Mouse (Mus musculus) midbrain, embryonic 14.5 days (tissue): ENCODE data around the gene Igsf6. TPM values are rescaled to one million over a fixed set of nuclear protein-coding genes. Genes with fewer than 3 reads are reported as not detected.

Experiments used
- ATAC-seq: fragments of 200-750 bp; cut with Nextera tagmentation; 2 replicates; pipeline ENCODE4 v1.8.0; 2017; ENCODE audit warnings: moderate number of reproducible peaks, moderate library complexity; ENCODE audit not compliant: low FRiP score, low TSS enrichment
- DNase-seq: peaks from one replicate; pipeline ENCODE4 v3.0.0-alpha.2; 2015
- H3K27ac ChIP-seq: fragments of 300-500 bp; sonication (generic); replicated peaks from 2 replicates; pipeline ENCODE4 v1.5.1; 2014; ENCODE audit warnings: mild to moderate bottlenecking, low read depth, low read length, moderate library complexity
- H3K27me3 ChIP-seq: fragments of 300-500 bp; sonication (generic); 2 replicates; pipeline ENCODE4 v1.6.1; 2014; ENCODE audit warnings: low read length, control low read depth, mixed read lengths; ENCODE audit not compliant: control insufficient read depth, insufficient read depth
- H3K36me3 ChIP-seq: fragments of 300-500 bp; sonication (generic); 2 replicates; pipeline ENCODE4 v1.6.1; 2014; ENCODE audit warnings: low read length, control low read depth; ENCODE audit not compliant: control insufficient read depth, insufficient read depth
- H3K4me1 ChIP-seq: fragments of 300-500 bp; sonication (generic); 2 replicates; pipeline ENCODE4 v1.6.1; 2014; ENCODE audit warnings: mild to moderate bottlenecking, antibody characterized with exemption, low read length, control low read depth; ENCODE audit not compliant: control insufficient read depth, insufficient read depth
- H3K4me2 ChIP-seq: fragments of 300-500 bp; sonication (generic); 2 replicates; pipeline ENCODE4 v1.6.1; 2014; ENCODE audit warnings: mild to moderate bottlenecking, low read length, moderate library complexity
- H3K4me3 ChIP-seq: fragments of 300-500 bp; sonication (generic); replicated peaks from 2 replicates; pipeline ENCODE4 v1.5.1; 2014; ENCODE audit warnings: low read depth, low read length
- H3K9ac ChIP-seq: fragments of 300-500 bp; sonication (generic); replicated peaks from 2 replicates; pipeline ENCODE4 v1.6.1; 2014; ENCODE audit warnings: mild to moderate bottlenecking, low read length, moderate library complexity
- H3K9me3 ChIP-seq: fragments of 300-500 bp; sonication (generic); 2 replicates; pipeline ENCODE4 v1.6.1; 2016; ENCODE audit warnings: low read length, control low read depth, mixed read lengths; ENCODE audit not compliant: control insufficient read depth
- WGBS: fragments of 180-500 bp; shearing (Covaris S2); extraction: QIAGEN DNeasy Blood & Tissue Kit; methylation state at CpG from one replicate; pipeline ENCODE4 v1.1.7; 2014; 5-methylcytosine and 5-hydroxymethylcytosine counted together
- polyA plus RNA-seq: library from polyadenylated mRNA; unstranded; fragments of >200 nt; fragmentation: Nextera tagmentation; extraction: Ambion mirVana; gene quantifications from 2 replicates; pipeline ENCODE4 v1.2.1, GENCODE M21; 2014

Gene Igsf6
- polyA plus RNA-seq, 1 experiment from 2014 or later = 1.4 TPM

DNA sequence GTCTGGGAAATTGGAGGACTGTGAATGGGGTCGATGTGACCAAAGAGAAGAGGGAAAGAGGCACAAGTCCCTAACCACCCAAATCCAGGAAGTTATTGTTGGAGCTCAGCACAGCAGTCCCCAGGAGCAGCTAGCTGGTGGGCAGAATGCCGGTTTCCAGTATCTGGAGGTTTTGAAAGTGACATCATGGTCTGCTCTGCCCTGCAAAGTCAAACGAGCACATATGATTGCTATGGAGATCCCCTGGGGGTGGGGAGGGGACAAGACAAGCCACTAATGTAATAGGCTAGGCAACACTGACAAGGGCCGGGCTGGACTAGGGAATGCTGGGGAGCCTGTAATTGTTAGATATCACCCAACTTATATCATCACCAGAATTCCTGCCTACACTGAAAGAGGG, 11.1 kb upstream of the Igsf6 start:
- ATAC-seq (no peak), DNase-seq (peak; percentile 36)
- Histone ChIP-seq H3K9me3 (no peaks in the 10 kb centered on the region), H3K27ac (no peak overlapping the region), H3K9ac (no peak overlapping the region), H3K36me3 (no peaks in the 10 kb centered on the region), H3K4me1 (no peaks in the 10 kb centered on the region), H3K4me3 (no peak overlapping the region), H3K4me2 (no peak overlapping the region), H3K27me3 (no peaks in the 10 kb centered on the region)
- 25% methylated on average over 4 of the region's 4 CpGs for WGBS

DNA sequence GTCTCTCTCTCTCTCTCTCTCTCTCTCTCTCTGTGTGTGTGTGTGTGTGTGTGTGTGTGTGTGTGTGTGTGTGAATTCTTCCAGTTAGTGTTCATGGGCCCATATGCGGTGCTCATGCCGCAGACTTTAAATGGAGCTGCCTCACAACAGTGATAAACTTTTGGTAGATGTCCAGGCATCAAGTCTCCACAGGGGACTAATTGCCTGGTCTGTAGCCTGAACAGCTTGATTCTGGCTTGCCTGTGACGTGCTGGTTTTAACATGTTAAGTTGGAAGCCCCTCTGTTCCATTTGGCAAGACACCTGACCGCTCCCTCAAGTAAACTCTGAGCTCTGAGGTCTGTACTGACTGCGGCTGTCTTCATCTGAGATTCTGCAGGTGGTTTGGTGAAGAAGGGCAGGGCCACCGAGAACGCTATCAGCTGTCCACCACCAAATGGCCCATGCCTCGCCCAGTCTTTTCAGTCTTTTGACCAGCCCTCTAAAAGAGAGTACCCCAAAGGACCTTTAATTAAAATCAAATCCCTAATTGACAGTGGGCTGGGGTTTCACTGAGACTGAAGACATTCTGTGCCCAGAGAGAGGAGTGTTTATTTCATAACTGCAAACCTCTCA, 10.6 kb upstream of the Igsf6 start:
- Histone ChIP-seq H3K4me3 (no peak overlapping the region), H3K9ac (no peak overlapping the region), H3K4me1 (no peaks in the 10 kb centered on the region), H3K27me3 (no peaks in the 10 kb centered on the region), H3K27ac (no peak overlapping the region), H3K9me3 (no peaks in the 10 kb centered on the region), H3K36me3 (no peaks in the 10 kb centered on the region), H3K4me2 (no peak overlapping the region)
- DNase-seq = no peak
- ATAC-seq = no peak
- WGBS = 76% methylated on average over 8 of the region's 8 CpGs

DNA sequence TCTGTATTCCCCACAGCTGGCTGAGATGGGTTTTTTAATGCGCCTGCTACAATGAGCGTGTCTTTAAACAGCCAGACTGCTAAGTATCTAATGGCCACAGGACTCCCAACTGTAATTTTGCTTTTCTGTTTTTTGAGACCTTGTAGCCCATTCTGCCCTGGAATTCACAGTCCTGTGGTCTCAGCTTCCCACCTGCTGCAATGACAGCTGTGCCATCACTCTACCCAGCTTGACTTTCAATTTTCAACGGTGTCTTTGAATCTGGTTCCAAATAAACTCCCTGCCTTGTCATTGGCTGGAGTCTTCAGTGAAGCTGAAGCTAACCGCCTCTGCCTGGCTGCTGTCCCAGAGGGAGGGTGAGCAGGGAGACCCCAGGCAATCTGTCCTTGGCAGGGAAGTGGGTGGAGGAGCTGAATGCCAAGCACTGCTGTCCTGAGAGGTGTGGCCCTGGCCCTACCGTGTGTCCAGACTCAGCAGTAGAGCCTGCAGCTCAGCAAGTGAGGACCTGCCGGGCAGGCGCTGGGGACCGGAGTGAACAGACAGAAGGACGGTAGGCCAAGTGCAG, 8.7 kb upstream of the Igsf6 start:
- Histone ChIP-seq H3K4me1 (no peaks in the 10 kb centered on the region), H3K27me3 (no peaks in the 10 kb centered on the region), H3K9ac (no peak overlapping the region), H3K4me3 (no peak overlapping the region), H3K9me3 (no peaks in the 10 kb centered on the region), H3K27ac (no peak overlapping the region), H3K36me3 (peaks cover 2% of the 10 kb centered on the region), H3K4me2 (no peak overlapping the region)
- 72% methylated on average over 9 of the region's 9 CpGs for whole genome bisulfite sequencing
- peak; percentile 39 for DNase-seq
- no peak for ATAC-seq

- Histone ChIP-seq H3K9ac (no peak overlapping the region), H3K27me3 (no peaks in the 10 kb centered on the region), H3K4me1 (no peaks in the 10 kb centered on the region), H3K4me2 (no peak overlapping the region), H3K4me3 (no peak overlapping the region), H3K27ac (no peak overlapping the region), H3K9me3 (no peaks in the 10 kb centered on the region), H3K36me3 (peaks cover 13% of the 10 kb centered on the region)
- 90% methylated on average over 2 of the region's 2 CpGs for WGBS
- DNase-seq = no peak
- ATAC-seq = no peak
These were observed 7.4 kb upstream of the Igsf6 start for GRCm38 (mm10) chr7:121081816-121082215.

- WGBS = 93% methylated on average over 4 of the region's 4 CpGs
- Histone ChIP-seq H3K36me3 (peaks cover 17% of the 10 kb centered on the region), H3K4me1 (no peaks in the 10 kb centered on the region), H3K27ac (no peak within 1 kb of the TSS), H3K27me3 (no peaks in the 10 kb centered on the region), H3K4me2 (no peak within 1 kb of the TSS), H3K9me3 (no peaks in the 10 kb centered on the region), H3K4me3 (no peak within 1 kb of the TSS), H3K9ac (no peak within 1 kb of the TSS)
- ATAC-seq (no peak), DNase-seq (no peak)
These were observed 7.0 kb upstream of the Igsf6 start, which contains the start of gene Otoa for GRCm38 (mm10) chr7:121081350-121081749. Gene Otoa (plus strand): TSS chr7:121081650.

GRCm38 (mm10) chr7:121077829-121078228, 3.5 kb upstream of the Igsf6 start:
- peak; percentile 62; the same call in 1 of the 2 replicates for ATAC-seq
- no peaks in the 10 kb centered on the region for H3K9me3 ChIP-seq
- no peak overlapping the region for H3K9ac ChIP-seq
- H3K4me3 ChIP-seq = no peak overlapping the region
- H3K27ac ChIP-seq = peak overlapping the region; percentile 52; the same call in 1 of the 2 replicates
- peak; percentile 91 for DNase-seq
- H3K27me3 ChIP-seq = no peaks in the 10 kb centered on the region
- H3K4me1 ChIP-seq = no peaks in the 10 kb centered on the region
- peaks cover 34% of the 10 kb centered on the region for H3K36me3 ChIP-seq
- H3K4me2 ChIP-seq = no peak overlapping the region
- WGBS = 6% methylated on average over 5 of the region's 5 CpGs

- ATAC-seq (no peak; the same call in 1 of the 2 replicates), DNase-seq (no peak)
These were observed 2.9 kb upstream of the Igsf6 start for GRCm38 (mm10) chr7:121077311-121077710.

DNA sequence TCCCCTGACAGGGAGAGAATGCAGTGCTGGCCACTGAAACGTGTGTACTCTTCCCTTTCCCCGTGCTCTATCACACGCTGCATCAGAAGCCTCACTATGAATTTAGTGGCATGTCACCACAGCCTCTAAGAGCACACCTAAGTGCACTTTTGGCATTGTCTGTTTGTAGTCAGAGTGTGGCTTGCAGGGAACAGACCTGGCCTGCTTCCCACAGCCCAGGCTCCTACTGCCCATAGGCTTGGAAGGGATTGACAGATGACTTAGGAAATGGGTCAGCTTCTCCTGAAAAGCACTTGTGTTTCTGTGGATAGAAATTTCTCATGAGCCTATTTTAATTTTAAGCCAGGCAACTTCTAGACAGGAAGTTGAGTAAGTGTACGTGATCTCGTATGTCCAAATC, 1.0 kb upstream of the Igsf6 start:
- ATAC-seq = no peak
- H3K27me3 ChIP-seq = no peaks in the 10 kb centered on the region
- H3K36me3 ChIP-seq = peaks cover 48% of the 10 kb centered on the region
- H3K4me2 ChIP-seq = no peak overlapping the region
- H3K9ac ChIP-seq = no peak overlapping the region
- H3K4me3 ChIP-seq = no peak overlapping the region
- no peak for DNase-seq
- H3K27ac ChIP-seq = no peak overlapping the region
- 94% methylated on average over 5 of the region's 5 CpGs for WGBS
- no peaks in the 10 kb centered on the region for H3K4me1 ChIP-seq
- no peaks in the 10 kb centered on the region for H3K9me3 ChIP-seq

More at GRCm38 (mm10) chr7:121077311-121077710, 2.9 kb upstream of the Igsf6 start:
- no peaks in the 10 kb centered on the region for H3K27me3 ChIP-seq
- no peak overlapping the region for H3K9ac ChIP-seq
- 91% methylated on average over 6 of the region's 6 CpGs for WGBS
- H3K9me3 ChIP-seq = no peaks in the 10 kb centered on the region
- H3K4me3 ChIP-seq = no peak overlapping the region
- H3K36me3 ChIP-seq = peaks cover 34% of the 10 kb centered on the region
- H3K4me1 ChIP-seq = no peaks in the 10 kb centered on the region
- H3K4me2 ChIP-seq = no peak overlapping the region
- no peak overlapping the region for H3K27ac ChIP-seq

DNA sequence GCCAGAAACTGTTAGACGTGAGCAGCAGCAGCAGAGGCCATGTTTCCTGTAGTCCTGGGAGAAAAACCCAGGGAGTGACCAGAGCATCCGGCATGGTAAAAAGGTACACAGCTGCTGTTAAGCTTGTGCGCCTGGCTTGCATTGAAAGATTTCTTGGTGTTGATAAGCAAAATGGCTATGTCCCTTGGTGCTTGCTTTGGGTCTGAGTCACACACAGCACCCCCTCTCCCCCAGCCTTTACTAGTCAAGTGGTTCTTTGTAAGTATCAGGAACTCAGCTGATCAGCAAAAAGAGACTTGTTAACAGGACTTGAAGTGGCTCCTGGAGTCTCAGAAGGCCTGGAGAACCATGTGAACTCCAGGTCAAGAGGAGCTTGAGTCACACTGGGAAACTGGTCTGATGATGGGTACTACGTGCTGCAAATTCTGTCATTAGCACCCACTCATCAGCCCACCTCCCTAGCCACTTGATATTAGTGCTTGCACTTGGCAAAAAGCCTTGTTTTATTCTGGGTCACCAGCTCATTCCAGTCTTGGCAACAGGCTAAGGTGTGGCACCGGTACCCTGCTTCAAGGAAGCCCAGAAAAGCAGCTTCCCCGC, 529 bp upstream of the Igsf6 start:
- no peaks in the 10 kb centered on the region for H3K4me1 ChIP-seq
- no peak overlapping the region for H3K4me3 ChIP-seq
- no peak for ATAC-seq
- peaks cover 52% of the 10 kb centered on the region for H3K36me3 ChIP-seq
- no peak overlapping the region for H3K27ac ChIP-seq
- WGBS = 92% methylated on average over 6 of the region's 6 CpGs
- no peak overlapping the region for H3K9ac ChIP-seq
- no peak for DNase-seq
- no peaks in the 10 kb centered on the region for H3K9me3 ChIP-seq
- H3K27me3 ChIP-seq = no peaks in the 10 kb centered on the region
- no peak overlapping the region for H3K4me2 ChIP-seq
